Mouse (Mus musculus): ENCODE data around the gene Tfap2e.

- TF ChIP-seq GATA1 (IDR thresholded peaks at IDR 0.05; ENCODE audit: low read length) (no peak), TAL1 (IDR thresholded peaks at IDR 0.05; ENCODE audit: low read length) (no peak)
Observed at GRCm38 (mm10) chr4:126744831-126745230, 8.8 kb upstream of the Tfap2e start.

Measured in erythroblast, embryonic 14.5 days (primary cell).